Mouse (Mus musculus) layer of hippocampus, adult 9-11 months (tissue): ENCODE data around the gene Rev3l.
"Not testable (repeated sequence)": the region's sequence is repeated elsewhere in the genome, so short reads cannot be mapped to it uniquely, and the experiment has no call there.

Experiments
- DNase-seq: peaks from one replicate; pipeline ENCODE4 v3.0.0; 2022

Rev3l gene

DNA sequence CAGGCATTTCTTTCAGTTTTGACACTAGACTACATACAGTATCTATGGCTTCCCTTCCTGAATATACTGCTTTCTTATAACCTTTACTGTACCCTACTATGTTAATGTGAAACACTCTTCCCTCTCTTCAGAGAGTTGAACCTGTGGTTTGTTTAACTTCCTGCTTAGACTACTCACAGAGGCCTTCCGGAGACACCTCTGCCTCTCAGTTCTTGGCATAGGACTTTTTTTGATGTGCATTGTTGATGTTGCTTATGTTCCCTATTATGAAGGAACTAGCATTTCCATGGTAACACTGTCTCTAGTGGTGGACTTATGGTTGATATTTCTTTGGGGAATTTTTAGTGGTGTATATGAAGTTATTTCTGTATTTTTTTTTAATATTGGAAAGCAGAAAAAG lies 61.4 kb downstream of the Rev3l start:
- no peak for DNase-seq

DNA sequence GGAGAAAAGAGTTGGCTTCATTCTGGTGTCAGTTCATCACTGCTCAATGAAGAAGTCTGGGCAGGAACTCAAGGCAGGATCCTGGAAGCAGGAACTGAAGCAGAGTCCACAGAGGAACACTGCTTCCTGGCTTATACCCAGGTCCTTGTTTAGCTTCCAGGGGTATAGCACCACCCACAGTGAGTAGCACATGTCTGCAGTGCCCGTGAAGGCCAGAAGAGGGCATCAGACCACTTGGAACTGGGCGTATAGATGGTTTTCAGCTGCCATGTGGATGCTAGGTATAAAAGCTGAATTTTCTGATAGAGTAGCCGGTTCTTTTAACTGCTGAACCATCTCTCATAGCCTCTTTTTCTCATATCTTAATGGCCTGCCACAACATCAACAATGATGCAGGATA lies 79.6 kb downstream of the Rev3l start:
- no peak for DNase-seq

DNA sequence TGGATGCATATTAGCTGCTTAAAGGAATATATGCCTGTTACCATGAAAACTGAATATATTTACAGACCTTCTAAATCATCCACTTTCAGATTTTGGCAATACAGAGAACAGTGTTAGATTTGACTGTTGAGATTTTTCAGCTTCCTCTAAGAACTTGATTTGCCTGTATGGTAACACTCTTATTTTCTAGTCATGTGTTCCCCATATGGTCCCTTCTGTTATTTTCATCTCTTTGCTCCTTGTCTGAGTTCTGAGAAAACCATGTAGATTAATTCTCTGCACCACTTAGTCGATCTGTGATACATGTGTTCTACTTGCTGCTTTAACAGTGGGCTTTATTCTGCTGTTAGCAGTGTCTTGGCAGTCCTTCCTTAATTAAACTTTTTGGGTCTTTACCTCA lies 110.7 kb downstream of the Rev3l start:
- no peak for DNase-seq

DNA sequence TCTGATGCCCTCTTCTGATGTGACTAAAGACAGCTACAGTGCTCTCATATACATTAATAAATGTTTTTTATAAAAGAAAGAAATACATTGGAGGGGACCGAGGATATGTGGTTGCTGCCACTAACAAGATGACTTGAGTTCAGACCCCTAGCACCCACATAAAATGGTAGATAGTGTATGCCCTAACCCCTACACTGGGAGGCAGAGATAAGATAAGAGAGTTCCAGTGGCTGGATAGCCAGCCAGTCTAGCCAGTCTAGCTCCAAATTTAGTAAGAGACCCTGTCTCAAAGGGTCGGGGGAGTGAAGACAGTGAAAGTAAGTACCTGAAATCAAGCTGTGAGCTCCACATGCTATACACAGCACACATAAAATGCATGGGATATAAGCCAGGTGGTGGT lies 133.6 kb downstream of the Rev3l start:
- no peak for DNase-seq

DNA sequence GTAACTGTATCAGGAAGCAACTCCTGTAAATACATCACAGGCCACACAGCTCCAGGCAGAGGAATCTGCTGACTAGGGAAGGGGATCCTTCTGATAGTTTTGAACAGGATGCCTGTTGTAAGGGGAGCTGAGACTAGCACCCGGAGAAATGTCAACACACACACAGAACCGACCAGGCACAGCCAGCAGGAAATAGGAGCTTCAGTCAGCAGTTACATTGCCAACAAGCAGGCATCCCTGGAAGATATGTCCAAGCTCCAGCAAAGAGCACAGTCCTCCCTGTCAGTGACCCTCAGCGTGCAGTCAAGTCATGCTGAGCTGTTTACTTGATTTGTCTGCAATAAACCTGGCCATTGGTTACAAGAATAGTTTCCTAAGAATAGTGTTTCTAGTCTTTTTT lies 156.7 kb downstream of the Rev3l start:
- DNase-seq: no peak

DNA sequence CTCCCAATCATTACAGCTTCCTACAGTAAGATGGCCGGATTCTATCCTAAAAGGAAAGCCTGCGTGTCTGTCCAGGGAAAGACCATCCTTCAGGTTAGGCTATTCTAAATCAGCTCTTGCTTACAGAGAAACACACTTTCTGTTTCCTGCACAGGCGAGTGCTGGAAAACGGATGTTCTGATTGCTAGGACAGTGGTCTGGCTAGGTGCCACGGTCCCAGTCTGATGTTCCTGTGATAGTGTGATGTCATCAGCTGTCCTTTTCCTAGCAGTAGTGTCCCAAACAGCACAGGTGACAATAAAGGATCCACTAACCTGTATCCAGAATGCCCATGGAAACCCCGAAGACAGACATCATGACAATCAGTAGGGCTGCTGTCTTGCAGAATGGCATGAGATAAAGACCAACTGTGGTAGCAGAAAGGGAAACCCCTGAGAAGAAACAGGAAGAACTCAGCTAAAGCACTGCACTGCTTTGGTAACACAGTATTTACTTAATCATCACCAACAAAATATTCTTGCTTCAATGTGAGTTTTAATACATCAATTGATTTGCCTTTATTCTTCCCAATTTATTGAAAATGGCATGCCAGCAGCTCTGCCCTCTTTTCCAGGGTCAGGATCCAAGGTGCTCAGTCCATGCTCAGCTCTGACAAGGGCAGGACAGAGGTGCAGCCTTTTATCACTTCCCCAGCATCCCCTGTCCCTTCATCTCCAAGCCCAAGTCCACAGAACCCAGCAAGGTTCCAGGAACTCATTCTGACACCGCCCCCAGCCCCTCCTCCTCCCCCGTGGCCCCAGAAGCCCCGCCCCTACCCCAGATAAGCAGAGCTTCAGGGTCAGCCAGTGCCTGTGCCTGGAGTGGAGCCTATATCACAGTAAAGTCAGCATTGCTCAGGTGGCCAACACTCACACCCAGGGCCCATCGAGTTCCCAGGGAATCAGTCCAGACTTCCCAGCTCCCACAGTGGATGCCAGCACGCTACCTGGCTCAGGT lies 162.1 kb downstream of the Rev3l start:
- no peak for DNase-seq

DNA sequence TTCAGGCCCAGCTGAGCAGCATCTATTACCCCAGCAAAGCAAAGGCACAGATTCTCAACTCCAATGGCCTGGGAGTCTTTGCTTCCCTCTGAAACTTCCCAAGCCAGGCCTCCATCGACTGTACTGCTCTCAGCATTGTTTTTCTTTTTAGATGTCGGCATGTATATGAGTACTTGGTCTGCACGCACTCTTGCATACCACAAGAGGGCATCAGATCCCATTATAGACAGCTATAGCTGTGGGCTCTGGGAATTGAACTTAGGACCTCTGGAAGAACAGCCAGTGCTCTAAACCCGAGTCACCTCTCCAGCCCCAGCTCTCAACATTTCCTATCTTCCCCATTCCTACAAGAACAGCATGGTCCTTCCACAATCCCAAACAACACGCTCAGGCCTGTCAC lies 164.6 kb downstream of the Rev3l start:
- DNase-seq: no peak

DNA sequence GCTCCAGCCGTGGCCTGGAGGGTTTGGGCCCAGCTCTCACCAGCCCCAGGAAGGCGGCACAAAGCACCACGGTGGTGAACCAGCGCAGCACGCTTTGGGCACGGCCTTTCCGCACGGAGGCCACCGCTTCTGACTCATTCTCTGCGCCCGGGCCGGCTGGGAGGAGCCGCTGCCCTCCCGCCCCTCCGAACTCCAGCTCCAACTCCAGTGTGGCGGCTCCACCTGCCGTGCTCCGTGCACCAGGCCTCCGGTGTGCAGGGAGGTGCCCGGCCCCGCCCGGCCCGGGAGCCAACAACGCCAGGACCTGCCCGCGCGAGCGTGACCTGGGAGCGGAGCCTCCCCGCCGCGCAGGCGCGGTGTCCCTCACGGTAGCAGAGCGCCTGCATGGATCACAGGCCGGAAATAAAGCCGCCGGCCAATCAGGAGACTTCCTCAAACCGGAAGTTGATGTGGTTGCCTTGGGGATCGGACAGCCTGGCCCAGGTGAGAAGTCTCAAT lies 167.0 kb downstream of the Rev3l start, which contains the start of gene Mfsd4b4:
Gene Mfsd4b4, minus strand, starts transcription at position 365 of the 498 bp plus-strand sequence.
- peak; percentile 88 for DNase-seq

DNA sequence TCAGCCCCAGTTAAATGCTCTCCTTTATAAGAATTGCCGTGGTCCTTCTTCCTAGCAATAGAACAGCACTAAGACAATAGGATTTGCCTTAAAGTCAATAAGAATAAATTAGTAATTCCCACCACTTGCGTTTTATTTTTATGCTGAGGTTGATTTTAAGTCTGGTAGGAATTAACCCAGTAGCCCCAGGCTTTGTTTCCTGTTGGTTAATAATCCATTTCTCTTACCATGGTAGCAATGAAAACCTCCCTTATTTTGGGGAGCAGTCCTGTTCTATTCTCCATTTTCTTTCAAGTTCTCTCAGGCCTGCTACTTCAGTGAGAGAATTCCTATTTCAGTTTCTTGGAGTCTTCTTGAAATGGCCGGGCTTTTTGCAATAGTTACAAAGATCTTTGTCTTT lies 172.3 kb downstream of the Rev3l start:
- no peak for DNase-seq

DNA sequence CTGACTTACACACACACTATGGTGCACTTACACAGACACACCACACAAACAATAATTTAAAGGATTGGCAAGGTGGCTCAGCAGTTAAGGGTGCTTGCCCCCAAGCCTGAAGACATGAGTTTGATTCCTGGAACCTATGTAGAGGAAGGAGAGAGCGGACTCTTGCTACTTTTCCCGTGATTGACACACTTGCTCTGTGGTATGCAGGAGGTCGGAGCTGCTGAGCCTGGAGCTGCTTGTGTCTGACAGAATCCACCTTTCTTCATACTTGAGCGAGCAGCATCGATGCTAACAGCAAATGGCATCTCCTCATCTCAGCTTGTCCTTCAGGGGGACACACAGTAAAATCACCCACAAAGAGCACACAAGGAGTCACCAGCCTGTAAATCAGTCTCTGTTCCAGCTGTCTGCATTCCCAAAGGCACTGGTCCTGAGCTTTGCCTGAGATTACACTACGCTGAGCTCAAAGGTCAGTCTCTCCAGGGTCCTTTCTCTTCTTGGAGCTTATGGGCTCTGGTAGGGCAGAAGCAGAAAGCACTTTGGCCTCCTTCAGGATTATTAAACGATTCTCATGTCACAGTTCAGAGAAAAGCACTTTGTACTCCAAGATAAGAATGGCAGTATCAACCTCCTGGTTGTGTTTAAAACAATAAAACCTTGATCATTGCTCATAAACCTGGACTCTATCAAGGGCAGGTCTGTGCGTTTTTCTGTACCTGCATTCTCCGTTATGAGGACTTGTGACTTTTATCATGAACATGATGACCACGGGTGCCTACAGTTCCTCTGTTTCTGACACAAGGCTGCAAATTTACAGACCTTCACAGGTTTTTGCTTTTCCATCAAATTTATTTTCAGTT lies 175.1 kb downstream of the Rev3l start:
- no peak for DNase-seq

DNA sequence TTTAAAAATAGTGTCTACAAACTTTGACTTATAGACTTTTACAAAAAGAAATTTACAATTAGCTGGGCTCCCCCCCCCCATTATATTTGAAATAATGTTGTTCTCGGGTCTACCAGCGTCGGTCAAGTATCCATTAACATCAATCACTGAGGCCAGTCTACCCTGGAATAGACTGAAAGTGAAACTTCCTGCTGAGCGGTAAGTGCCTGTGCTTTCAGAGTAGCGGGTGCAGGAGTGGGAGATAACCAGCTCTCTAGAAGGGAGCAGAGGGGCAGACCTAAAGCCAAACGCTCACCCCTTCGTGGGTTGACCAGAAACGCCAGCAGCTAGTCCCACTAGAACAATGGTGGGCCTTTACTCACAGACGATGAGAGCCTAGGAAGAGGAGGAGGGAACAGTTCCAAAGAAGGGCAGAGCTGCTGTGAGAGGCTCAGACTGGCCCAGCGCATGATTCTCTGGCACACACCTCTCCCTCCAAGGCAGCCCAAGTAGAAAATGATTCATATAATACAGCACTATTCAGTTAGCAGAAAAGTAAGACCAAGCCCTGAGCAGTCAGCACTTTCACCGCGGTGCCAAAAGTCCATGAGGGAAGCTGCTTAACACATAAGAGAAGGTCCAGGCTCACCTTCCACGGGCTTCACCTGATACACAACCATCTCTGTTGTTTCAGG lies 177.0 kb downstream of the Rev3l start:
- no peak for DNase-seq

DNA sequence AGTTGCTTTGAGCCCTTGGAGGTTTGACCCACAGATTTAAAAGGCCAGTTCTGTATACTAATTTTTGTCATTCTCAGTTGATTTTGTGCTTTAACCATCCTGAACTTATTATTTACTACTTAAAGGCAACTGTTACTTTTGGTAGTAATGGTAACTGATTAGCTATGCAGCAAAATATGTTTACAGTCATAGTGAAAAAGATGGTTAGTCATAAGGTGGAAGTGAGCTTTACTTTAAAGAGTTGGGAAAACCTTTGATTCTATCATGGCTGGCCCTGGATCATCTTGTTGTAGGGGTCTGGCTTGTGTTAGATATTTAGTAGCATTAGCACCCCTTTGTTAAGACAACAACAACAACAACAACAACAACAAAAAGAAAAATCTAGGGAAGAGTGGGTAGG lies 180.7 kb downstream of the Rev3l start:
- DNase-seq: no peak

DNA sequence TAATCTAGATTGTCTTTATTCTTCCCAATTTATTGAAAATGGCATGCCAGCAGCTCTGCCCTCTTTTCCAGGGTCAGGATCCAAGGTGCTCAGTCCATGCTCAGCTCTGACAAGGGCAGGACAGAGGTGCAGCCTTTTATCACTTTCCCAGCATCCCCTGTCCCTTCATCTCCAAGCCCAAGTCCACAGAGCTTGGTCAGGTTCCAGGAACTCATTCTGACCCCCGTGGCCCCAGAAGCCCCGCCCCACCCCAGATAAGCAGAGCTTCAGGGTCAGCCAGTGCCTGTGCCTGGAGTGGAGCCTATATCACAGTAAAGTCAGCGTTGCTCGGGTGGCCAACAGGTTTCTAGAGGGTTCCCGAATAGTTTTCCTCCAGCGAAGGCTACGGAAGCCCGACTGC lies 192.6 kb downstream of the Rev3l start:
- DNase-seq: not testable (repeated sequence)
